Mouse (Mus musculus): ENCODE data around the gene Spaca3.

The Spaca3 gene

DNA sequence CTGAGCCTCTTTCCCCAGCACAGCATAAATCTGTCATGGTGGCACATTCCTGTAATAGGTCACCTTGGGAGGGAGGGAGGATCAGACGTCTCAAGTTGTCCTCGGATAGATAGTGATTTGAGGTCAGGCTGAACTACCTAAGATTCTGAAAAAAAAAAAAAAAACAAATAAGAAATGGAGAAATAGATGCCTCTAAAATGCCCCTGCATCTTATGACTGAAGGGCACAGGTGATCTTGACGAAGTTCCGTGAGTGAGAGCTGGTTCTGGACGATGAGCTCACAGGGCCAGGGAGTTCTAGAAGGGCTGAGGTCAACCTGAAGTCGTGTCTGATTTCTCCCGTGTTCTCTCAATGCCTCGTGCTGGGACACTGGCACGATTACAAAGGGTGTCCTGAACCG, at the start of gene Spaca3:
TSS of gene Spaca3 (plus strand) at position 301 of the 400 bp plus-strand sequence.
- DNase-seq (ENCODE audit: low read depth, low spot score), result no peak

DNA sequence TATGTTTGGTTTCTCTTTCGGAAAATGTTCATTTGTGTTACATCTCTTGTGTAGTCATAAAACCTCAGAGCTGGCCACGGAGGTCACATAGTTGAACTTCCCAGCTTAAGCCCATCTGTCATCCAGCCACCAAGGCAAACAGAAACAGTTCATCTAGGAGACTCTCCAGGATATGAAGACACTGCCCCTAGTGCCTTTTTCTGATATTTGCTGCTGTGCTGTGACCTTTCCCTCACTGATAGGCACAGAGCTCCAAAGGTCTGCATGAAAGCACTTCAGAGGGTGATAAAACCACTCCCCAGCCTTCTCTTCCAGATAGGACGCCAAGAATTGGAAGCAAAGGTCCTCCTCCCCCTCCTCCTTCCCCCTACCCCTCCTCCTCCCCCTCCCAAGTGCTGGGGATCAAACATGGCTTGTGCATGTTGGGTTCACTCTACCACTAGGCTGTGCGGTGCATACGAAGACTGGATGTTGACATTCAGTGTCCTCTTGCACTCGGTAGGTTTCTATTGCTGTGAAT, 49.6 kb upstream of the Spaca3 start:
- no peak for DNase-seq (ENCODE audit: low read depth, low spot score)

DNA sequence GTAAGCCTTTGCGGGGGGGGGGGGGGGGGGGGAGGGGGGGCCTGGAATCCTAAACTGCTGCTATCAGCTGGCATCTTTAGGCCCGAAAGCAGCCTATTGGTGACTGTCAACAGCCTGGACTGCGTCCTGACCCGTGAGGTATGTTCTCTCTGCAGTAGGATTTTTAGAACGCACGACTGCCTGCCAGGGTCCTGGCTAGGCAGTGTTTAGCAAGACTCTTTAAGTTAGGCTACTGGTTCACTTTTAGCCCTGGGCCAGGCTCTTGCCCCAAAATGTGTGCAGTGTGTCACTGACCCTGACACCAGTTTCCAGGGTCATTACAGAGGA, 48.5 kb upstream of the Spaca3 start:
- no peak for DNase-seq (ENCODE audit: low read depth, low spot score)

DNA sequence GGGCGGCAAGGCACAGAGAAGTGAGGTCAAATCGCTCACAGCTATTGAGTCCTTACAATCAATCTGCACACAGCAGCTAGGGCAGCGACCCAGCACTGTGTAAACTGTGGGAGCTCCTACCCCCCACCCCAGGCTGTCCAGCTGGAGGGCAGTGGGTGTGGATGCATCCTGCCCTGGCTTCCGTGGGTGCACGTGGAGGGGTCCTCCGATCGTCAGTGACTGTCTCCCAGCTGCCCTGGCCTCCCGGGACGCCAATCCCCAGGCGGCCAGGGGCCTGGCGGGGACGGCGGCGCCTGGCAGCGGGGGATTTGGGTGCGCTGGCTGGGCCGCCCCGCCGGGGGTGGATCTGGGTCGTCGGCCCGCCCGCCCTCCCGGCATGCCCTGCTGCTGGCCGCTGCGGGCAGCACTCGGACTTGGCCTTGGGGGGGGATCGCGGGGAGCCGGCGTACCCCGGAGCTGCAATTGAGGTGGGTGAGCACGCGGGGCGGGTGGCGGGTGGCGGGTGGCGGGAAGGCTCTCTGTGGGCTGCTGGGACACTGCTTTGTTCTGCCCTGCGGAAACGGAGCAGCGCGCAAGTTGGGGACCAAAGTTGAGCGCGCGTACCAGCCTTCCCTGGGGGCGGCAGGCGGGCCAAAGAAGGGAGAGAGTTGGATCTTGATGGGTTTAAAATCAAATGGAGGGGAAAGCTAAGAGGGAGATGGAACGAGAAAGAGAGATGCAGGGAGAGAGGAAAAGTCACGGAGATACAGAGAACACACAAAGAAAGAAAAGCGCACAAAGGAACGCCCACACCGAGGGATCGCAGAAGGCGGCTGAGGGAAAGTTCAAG, 48.0 kb upstream of the Spaca3 start, which contains the start of gene Tmem98:
TSS of gene Tmem98 (plus strand) at position 183 of the 829 bp plus-strand sequence.
- DNase-seq (ENCODE audit: low read depth, low spot score), result no peak

DNA sequence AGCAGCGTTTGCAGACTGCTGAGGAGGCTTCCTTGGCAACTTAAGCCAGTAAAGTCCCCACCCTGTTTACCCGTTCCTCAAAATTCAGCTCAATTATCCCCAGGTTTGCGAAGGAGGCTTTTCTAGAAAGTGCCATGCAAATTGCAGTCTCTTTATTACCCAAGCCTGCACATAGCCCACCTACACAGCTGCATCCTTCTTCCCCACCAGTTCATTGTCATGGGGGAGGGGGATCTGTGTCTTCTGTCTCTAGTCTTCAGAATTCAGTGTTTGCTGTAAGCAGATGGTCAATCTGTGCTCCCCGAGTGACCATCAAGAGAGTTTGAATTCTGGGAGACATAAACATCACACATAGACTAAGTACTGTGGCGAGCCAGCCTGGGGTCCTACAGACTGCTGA, 47.0 kb upstream of the Spaca3 start:
- no peak for DNase-seq (ENCODE audit: low read depth, low spot score)

DNA sequence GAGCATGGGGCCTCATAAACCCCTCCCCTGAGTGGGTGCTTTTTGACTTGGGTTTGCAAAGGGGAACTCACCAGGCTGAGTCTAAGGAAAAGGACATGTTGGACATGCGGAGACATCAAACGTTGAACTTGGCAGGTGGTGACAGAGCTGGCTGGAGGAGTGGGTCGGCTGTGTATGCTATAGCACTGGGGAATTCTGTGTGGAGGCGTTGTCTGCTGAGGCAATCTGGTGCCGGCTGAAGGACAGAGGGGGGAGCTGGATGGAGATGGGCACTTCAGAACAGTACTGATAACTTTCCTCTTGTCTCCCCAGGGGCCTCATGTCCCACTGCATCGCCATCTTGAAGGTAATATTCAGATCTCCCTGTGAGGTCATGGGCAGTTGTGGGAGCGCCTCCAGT, 42.8 kb upstream of the Spaca3 start:
- DNase-seq (ENCODE audit: low read depth, low spot score), result no peak

DNA sequence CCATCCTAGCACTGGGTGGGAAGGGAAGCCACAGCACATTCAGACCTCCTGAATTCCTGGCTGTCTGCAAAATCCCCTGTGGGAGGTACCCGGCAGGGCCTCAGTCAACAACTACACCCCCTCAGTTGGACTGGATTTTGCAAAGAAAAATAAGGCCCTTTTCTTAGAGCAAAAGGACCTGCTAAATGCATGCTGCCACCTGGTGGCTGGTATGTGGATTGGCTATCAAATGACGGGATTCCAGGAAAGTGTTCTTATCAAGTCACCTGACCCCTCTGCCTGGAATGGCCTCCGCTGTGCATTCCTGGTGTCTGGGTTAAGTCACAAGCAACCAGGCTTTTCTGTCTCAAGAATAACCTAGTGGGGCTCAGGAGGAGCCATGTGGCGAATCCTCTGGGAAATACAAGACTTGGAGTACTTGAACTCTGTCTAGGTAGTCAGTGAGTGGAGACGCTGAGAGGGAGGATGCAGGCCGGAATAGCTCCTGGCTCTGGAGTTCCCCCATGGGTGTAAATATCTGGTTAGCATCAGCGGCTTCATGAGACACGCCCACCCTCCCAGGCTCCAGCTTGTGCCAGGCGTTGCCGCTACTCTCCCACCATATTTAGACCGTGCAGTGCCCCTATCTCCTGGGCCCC, 40.0 kb upstream of the Spaca3 start:
- peak; percentile 47 for DNase-seq (ENCODE audit: low read depth, low spot score)

DNA sequence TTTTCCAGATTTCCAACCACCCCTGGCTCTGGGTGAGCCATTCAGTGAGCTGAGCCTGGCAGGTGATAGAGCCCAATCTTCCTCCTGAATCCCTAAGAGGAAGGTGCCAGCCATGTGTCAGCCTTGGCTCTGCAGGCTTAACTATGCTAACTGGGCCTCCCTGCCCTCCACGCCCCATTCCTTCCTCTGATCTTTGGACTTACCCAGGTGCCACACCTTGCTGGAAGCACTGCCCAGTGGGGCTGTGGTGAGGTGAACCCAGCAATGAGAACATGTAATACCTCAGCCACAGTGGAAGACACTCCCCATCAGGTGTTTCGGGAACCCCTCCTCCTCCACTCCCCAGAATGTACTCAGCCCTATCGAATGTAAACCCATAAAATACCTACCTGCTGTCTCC, 38.1 kb upstream of the Spaca3 start:
- DNase-seq (ENCODE audit: low read depth, low spot score), result no peak

DNA sequence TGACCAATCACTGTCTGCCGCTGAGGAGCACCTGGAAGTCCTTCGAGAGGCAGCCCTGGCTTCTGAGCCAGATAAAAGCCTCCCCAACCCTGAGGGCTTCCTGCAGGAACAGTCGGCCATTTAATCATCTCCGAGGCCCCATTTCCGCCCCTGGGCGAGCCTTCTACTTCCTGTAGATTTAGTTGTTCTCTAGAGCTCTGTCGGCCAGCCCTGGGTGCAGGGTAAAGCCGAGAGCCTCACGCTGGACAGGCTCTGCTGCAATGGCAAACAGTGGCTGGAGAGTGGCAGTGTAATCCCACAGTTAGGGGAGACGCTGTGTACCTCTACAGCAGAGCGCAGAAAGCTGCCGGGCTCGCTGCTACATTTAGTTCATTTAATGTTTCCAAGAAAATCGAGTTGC, 36.9 kb upstream of the Spaca3 start:
- no peak for DNase-seq (ENCODE audit: low read depth, low spot score)

DNA sequence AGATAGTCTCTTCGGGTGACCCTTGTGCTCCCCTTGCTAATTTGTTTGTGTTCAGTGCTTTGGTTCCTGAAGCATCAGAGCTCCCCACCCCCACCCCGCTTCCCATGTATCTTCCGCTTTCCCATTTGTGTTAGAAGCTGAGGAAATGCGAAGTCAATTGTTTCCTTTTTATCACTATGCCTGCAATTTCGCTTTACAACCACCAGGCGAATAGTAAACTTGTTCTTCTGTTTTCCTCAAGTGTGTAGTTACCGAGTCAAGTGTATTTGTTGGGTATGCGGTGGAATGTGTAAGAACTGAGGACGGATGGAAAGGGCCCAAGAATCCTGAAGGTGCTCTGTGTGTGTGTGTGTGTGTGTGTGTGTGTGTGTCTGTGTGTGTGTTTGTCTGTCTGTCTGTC, 36.4 kb upstream of the Spaca3 start:
- DNase-seq (ENCODE audit: low read depth, low spot score), result no peak

DNA sequence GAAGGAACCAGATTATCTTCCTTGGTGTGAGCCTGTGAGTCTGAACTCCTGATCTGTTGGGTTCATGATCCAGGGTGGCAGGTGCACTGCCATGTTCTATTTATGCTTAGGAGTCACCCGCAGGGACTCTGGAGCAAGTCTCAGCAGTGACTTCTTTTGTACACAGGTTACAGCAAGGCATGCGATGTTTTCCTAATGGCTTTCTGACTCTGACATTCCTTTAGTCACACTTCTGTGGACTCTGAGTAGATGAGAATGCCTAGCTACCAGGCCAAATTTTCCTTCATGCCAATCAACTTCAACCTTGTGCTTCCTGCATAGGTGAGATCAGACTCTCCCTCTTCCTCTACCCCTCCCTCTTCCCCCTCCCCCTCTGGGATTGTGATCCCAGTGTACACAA, 22.8 kb upstream of the Spaca3 start:
- DNase-seq (ENCODE audit: low read depth, low spot score), result no peak

DNA sequence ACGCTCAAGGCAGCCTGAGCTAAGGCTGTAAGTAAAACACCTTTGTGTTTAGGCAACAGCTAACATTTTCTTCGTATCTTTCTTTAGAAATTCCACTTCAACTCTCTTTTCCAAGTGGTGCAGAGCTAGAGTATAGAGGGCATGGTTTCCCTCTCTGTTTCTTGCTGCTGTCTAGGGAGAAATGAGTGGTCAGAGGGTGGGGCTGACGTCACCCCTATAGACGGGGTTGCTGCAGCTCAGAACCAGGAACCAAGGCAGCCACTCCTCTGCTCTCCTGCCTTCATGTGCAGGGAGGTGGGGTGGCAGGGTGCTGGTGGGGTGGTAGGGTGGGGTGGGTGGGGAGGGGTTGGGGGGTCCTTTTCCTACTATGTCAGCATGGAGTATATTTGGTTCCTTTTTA, 22.3 kb upstream of the Spaca3 start:
- DNase-seq (ENCODE audit: low read depth, low spot score), result no peak

DNA sequence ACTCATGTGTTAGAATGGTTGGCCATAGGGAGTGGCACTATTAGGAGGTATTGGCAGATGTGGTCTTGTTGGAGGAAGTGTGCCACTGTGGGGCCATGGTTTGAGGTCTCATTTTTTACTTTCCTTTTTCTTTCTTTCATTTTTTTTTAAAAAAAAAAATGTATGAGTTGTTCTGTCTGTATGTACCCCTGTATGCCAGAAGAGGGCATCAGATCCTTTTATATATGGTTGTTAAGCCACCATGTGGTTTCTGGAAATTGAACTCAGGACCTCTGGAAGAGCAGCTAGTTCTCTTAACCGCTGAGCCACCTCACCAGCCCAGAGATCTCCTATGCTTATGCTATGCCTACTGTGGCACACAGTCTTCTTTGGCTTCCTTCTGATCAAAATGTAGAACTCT, 19.4 kb upstream of the Spaca3 start:
- no peak for DNase-seq (ENCODE audit: low read depth, low spot score)

DNA sequence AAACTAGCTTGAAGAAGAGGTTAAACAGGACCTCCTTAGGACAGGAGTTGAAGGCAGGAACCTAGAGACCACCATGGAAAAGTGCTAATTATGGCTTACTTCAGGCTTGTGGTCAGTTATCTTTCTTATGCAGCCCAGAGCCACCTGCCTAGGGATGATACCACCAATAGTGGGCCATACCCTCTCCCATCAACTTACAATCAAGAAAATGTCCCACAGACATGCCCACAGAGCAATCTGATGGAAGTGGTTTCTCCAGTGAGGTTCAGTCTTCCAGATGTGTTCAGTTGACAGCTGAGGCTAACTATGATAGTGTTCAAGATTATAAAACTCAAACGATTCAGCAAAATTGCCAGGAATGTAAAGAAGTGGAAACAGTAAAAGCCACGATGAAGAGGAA, 14.7 kb upstream of the Spaca3 start:
- DNase-seq (ENCODE audit: low read depth, low spot score), result no peak

DNA sequence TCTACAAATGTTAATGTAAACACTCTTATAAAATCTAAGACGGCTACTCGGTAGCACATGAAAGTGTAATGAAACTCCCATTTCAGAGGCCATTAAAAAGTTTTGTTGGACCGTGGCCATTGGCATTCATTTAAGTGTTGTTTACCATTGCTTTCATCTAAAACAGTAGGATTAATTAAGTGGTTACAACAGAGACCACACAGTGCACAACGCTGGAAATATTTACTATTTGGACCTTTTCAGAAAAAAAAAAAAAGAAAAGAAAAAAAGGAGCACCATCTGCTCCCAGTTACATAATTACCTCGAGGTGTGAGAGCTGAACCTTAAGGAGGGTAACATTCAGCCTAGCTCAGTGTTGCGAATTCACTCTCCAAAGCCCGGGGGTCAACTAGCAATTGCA, 12.7 kb upstream of the Spaca3 start:
- DNase-seq (ENCODE audit: low read depth, low spot score), result no peak

DNA sequence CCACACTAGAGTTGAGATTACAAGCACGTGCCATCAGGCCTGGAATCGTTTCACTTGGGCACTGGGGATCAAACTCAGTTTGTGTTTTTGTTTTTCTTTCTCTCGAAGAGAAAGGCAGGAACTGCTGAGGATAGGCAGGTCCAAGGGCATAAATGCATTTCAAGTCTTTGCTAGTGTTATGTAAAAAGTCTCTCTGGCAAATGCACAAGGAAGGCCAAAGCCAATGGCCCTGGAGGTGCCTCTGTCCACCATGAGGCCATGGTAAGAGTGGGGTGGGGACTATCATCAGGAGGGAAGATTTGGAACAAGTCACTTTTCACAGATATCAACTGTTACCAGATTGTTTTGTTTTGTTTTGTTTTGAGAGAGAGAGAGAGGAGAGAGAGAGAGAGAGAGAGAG, 12.1 kb upstream of the Spaca3 start:
- no peak for DNase-seq (ENCODE audit: low read depth, low spot score)

DNA sequence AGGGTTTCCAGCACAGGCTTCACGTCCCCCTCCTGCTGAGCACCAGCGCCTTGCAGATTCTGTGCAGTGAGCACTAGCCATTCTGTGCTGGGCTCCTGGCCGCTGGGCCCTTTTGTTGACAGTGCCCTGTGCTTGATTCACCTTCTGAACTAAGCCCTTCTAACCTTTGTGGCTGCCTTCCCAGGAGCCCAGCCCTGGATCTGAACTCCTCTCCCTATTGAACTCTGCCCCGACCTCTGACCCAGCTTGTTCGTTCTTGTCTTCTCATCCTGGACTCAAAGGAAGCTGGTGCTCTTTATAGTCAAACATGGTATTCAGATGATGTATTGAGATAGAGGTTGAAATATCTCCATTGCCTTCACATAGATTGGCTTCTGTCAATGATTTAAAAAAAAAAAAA, 10.0 kb upstream of the Spaca3 start:
- DNase-seq (ENCODE audit: low read depth, low spot score), result no peak

DNA sequence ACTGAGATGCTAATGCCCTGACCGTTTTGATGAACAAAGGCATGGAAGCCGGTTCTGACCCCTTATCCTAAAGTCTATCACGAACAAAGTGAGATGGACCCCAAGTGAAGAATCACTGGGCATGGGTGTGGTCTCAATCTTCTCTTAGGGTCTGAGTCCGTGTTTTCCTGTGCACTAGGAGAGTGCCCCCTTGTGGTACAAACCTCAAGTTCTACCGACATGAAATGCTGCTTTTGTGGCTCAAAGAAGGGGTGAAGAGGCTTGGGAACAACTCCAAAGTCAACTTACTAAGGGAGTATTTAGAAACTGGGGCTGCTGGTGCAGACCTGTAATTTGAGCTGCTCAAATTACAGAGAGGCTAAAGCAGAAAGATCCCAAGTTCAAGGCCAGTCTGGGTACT, 6.3 kb upstream of the Spaca3 start:
- no peak for DNase-seq (ENCODE audit: low read depth, low spot score)

DNA sequence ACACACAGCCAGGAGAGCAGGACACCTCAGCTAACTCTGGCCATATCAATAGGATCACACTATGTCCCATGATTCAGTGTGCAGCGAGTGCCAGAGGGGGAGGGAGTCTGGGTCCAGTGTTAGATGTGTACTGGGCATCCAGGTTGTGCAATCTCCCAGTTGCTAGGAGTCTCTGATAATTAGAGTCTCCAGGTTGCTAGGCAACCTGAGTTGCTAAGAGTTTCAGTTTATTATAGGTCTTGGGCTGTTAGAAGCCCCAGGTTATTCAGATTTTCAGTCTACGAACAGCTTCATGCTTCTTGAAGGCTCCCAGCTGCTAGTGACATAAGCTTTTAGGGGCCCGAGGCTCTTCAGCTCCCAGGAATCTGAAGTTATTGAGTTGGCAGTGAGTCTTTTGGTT, 5.2 kb upstream of the Spaca3 start:
- no peak for DNase-seq (ENCODE audit: low read depth, low spot score)

DNA sequence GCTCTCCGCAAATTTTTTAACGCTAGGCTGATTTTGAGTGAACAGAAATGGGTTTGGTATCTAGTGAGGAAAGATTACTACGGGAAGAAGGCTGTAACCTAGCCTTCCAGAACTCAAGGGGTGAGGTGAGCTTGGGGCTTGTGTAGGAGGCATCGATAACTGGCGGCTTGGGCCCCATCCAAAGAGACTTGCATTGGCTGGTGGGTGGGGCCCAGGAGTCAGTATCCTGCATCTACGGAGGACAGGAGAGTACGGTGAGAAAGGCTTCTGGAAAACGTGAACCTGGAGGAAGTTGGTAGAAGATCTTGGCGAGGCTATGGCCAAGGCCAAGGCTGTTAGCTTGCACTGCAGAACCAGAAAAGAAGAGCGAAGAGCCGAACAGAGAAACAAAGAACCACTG, 3.7 kb upstream of the Spaca3 start:
- no peak for DNase-seq (ENCODE audit: low read depth, low spot score)

DNA sequence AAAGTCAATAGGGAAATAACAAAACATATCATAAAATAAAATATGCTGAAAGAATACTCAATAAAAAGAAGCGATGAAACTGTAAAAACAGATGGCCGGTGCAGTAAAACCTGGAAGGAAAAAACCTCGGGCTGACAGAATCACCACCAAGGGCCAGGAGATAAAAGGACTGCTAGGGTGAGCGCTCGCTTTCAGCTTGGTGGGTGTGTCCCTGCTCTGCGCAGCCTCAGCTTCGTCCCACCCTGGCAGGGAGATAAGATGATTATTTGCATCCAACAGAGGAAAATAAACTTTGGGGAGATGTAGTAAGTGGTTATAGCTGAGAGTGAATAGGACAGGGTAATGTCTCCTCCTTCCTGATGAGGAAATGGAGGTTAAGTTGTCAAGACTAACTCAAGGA, 3.3 kb upstream of the Spaca3 start:
- DNase-seq (ENCODE audit: low read depth, low spot score), result no peak

DNA sequence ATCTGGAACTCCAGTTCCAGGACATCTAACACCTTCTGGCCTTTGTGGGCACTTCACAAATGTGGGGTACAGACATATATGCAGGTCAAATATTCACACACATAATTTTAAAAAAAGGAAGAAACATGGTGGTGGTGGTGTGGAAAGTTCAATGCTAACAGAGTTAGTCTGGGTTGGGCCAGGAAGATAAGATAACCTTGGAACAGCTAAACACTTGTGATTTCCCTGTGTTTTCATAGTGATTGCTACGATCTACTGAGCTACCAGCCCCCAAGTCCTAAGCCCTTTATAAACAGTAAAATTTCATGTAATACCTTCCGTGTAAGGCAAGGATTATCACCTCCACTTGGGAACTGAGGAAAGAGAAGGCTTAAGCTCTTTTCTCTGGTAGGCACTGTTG, 1.3 kb upstream of the Spaca3 start:
- no peak for DNase-seq (ENCODE audit: low read depth, low spot score)

DNA sequence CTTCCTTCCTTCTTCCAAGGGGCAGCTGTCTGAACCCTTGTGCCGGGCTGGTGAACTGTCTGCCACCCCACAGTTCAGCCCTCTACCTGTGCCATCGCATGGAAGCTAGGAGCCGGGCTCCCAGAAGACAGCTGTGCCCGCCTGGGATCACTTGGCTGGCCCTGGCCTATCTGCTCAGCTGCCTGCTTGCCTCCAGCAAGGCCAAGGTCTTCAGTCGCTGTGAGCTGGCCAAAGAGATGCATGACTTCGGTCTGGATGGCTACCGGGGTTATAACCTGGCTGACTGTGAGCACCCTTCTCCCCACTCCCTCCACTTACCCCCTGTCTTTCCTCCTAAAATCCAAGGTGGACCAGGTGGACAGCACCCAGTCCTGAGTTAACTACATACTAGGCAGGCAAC, 4.8 kb downstream of the Spaca3 start:
- no peak for DNase-seq (ENCODE audit: low read depth, low spot score)

Measured in CD4-positive helper T cell, adult 2 months (primary cell).